Mouse (Mus musculus): Measurements from ENCODE around the gene Rraga. TPM values are rescaled to one million over a fixed set of nuclear protein-coding genes. Genes with fewer than 3 reads are reported as not detected.

Gene Rraga
- total RNA-seq (2014; rRNA removed) (31.3 and 31.5 TPM in 2 replicates), polyA plus RNA-seq (2015; fragmentation: Nextera tagmentation; extraction: Ambion mirVana) (135 and 143 TPM in 2 replicates)

- ATAC-seq (peak; percentile 99), DNase-seq (ENCODE audit: low spot score) (peak; percentile 98)
- peak; percentile 87 for TF ChIP-seq CTCF (IDR thresholded peaks at IDR 0.05; ENCODE audit: low read depth)
- no peaks in the 10 kb centered on the region for H3K36me3 ChIP-seq (ENCODE audit: insufficient read depth, low read length)
- no peaks in the 10 kb centered on the region for H3K27me3 ChIP-seq (ENCODE audit: insufficient read depth, low read length)
- peak within 1 kb of the TSS; percentile 98 for H3K9ac ChIP-seq (replicated peaks; ENCODE audit: low read length)
- peak within 1 kb of the TSS; percentile 99 for H3K27ac ChIP-seq
- H3K4me3 ChIP-seq (ENCODE audit: low read length) = peak within 1 kb of the TSS; percentile 93
- H3K9me3 ChIP-seq (ENCODE audit: low read length) = no peaks in the 10 kb centered on the region
- peak within 1 kb of the TSS; percentile 85 for H3K4me2 ChIP-seq (ENCODE audit: low read depth, low read length)
- peaks cover 13% of the 10 kb centered on the region; the same call in 1 of the 2 replicates for H3K4me1 ChIP-seq (ENCODE audit: insufficient read depth, low read length)
- under 1% methylated on average over 53 of the region's 53 CpGs for WGBS
Observed at GRCm38 (mm10) chr4:86575283-86575983, at the start of gene Rraga. Gene Rraga (plus strand): TSS chr4:86575668.

- TF ChIP-seq CTCF (IDR thresholded peaks at IDR 0.05; ENCODE audit: low read depth) = no peak
- no peaks in the 10 kb centered on the region for H3K27me3 ChIP-seq (ENCODE audit: insufficient read depth, low read length)
- H3K9ac ChIP-seq (replicated peaks; ENCODE audit: low read length) = no peak overlapping the region
- H3K27ac ChIP-seq = no peak overlapping the region
- 77% methylated on average over 11 of the region's 11 CpGs for WGBS
- no peaks in the 10 kb centered on the region for H3K9me3 ChIP-seq (ENCODE audit: low read length)
- no peaks in the 10 kb centered on the region for H3K4me1 ChIP-seq (ENCODE audit: insufficient read depth, low read length)
- DNase-seq (ENCODE audit: low spot score) (no peak), ATAC-seq (no peak)
- H3K4me2 ChIP-seq (ENCODE audit: low read depth, low read length) = no peak overlapping the region
- H3K4me3 ChIP-seq (ENCODE audit: low read length) = no peak overlapping the region
- no peaks in the 10 kb centered on the region for H3K36me3 ChIP-seq (ENCODE audit: insufficient read depth, low read length)
Observed at GRCm38 (mm10) chr4:86527162-86528136, 48.0 kb upstream of the Rraga start.

- TF ChIP-seq CTCF (IDR thresholded peaks at IDR 0.05; ENCODE audit: low read depth) = no peak
- Histone ChIP-seq H3K36me3 (ENCODE audit: insufficient read depth, low read length) (no peaks in the 10 kb centered on the region), H3K4me3 (ENCODE audit: low read length) (no peak overlapping the region), H3K9ac (replicated peaks; ENCODE audit: low read length) (no peak overlapping the region), H3K4me1 (ENCODE audit: insufficient read depth, low read length) (no peaks in the 10 kb centered on the region), H3K27me3 (ENCODE audit: insufficient read depth, low read length) (no peaks in the 10 kb centered on the region), H3K4me2 (ENCODE audit: low read depth, low read length) (no peak overlapping the region), H3K27ac (no peak overlapping the region), H3K9me3 (ENCODE audit: low read length) (no peaks in the 10 kb centered on the region)
- WGBS = 56% methylated on average over 6 of the region's 6 CpGs
- no peak for ATAC-seq
- no peak for DNase-seq (ENCODE audit: low spot score)
Observed at GRCm38 (mm10) chr4:86529161-86529560, 46.3 kb upstream of the Rraga start.

- 75% methylated on average over 8 of the region's 8 CpGs for WGBS
- Histone ChIP-seq H3K9ac (replicated peaks; ENCODE audit: low read length) (no peak overlapping the region), H3K27ac (no peak overlapping the region)
Observed at GRCm38 (mm10) chr4:86533406-86534090, 41.9 kb upstream of the Rraga start.

GRCm38 (mm10) chr4:86534091-86534481 is 41.4 kb upstream of the Rraga start:
- H3K9ac ChIP-seq (replicated peaks; ENCODE audit: low read length) = no peak overlapping the region
- no peak overlapping the region for H3K4me3 ChIP-seq (ENCODE audit: low read length)
- 69% methylated on average over 5 of the region's 5 CpGs for WGBS
- H3K36me3 ChIP-seq (ENCODE audit: insufficient read depth, low read length) = no peaks in the 10 kb centered on the region
- no peaks in the 10 kb centered on the region for H3K9me3 ChIP-seq (ENCODE audit: low read length)
- no peak overlapping the region for H3K27ac ChIP-seq
- H3K27me3 ChIP-seq (ENCODE audit: insufficient read depth, low read length) = no peaks in the 10 kb centered on the region
- ATAC-seq = no peak
- no peak for DNase-seq (ENCODE audit: low spot score)
- no peaks in the 10 kb centered on the region for H3K4me1 ChIP-seq (ENCODE audit: insufficient read depth, low read length)
- H3K4me2 ChIP-seq (ENCODE audit: low read depth, low read length) = no peak overlapping the region
- TF ChIP-seq CTCF (IDR thresholded peaks at IDR 0.05; ENCODE audit: low read depth) = no peak

More at GRCm38 (mm10) chr4:86533406-86534090, 41.9 kb upstream of the Rraga start:
- no peak overlapping the region for H3K4me2 ChIP-seq (ENCODE audit: low read depth, low read length)
- H3K4me1 ChIP-seq (ENCODE audit: insufficient read depth, low read length) = no peaks in the 10 kb centered on the region
- no peaks in the 10 kb centered on the region for H3K36me3 ChIP-seq (ENCODE audit: insufficient read depth, low read length)
- no peak for TF ChIP-seq CTCF (IDR thresholded peaks at IDR 0.05; ENCODE audit: low read depth)
- ATAC-seq (no peak), DNase-seq (ENCODE audit: low spot score) (no peak)
- no peaks in the 10 kb centered on the region for H3K9me3 ChIP-seq (ENCODE audit: low read length)
- H3K4me3 ChIP-seq (ENCODE audit: low read length) = no peak overlapping the region
- H3K27me3 ChIP-seq (ENCODE audit: insufficient read depth, low read length) = no peaks in the 10 kb centered on the region

- no peak overlapping the region for H3K9ac ChIP-seq (replicated peaks; ENCODE audit: low read length)
- no peak overlapping the region for H3K4me2 ChIP-seq (ENCODE audit: low read depth, low read length)
- no peak overlapping the region for H3K27ac ChIP-seq
- no peak for ATAC-seq
- H3K4me1 ChIP-seq (ENCODE audit: insufficient read depth, low read length) = no peaks in the 10 kb centered on the region
- TF ChIP-seq CTCF (IDR thresholded peaks at IDR 0.05; ENCODE audit: low read depth) = peak; percentile 58
- no peaks in the 10 kb centered on the region for H3K36me3 ChIP-seq (ENCODE audit: insufficient read depth, low read length)
- no peaks in the 10 kb centered on the region for H3K9me3 ChIP-seq (ENCODE audit: low read length)
- no peak overlapping the region for H3K4me3 ChIP-seq (ENCODE audit: low read length)
- 41% methylated on average over 4 of the region's 4 CpGs for WGBS
- peak; percentile 61 for DNase-seq (ENCODE audit: low spot score)
- H3K27me3 ChIP-seq (ENCODE audit: insufficient read depth, low read length) = no peaks in the 10 kb centered on the region
Observed at GRCm38 (mm10) chr4:86537972-86538371, 37.5 kb upstream of the Rraga start.
